Mouse (Mus musculus) ES-E14 (cell line): ENCODE data around the gene Atl1.

ENCODE experiments used
- HCFC1 ChIP-seq: IDR thresholded peaks from 2 replicates; pipeline ENCODE4 v1.6.1; 2012; ENCODE audit warnings: low read length, inconsistent platforms, borderline replicate concordance; ENCODE audit not compliant: insufficient read depth
- MAFK ChIP-seq: IDR thresholded peaks from 2 replicates; pipeline ENCODE4 v1.6.1; 2014; ENCODE audit warnings: mild to moderate bottlenecking, low read depth, low read length, inconsistent platforms; ENCODE audit not compliant: insufficient read depth
- ZC3H11A ChIP-seq: IDR thresholded peaks from 2 replicates; pipeline ENCODE4 v1.6.1; 2012; ENCODE audit warnings: low read depth, mild to moderate bottlenecking, inconsistent platforms, low read length, borderline replicate concordance
- ZNF384 ChIP-seq: IDR thresholded peaks from 2 replicates; pipeline ENCODE4 v1.6.1; 2012; ENCODE audit warnings: low read depth, low read length, inconsistent platforms

- TF ChIP-seq ZNF384 = no peak
- no peak for TF ChIP-seq MAFK
- no peak for TF ChIP-seq ZC3H11A
- no peak for TF ChIP-seq HCFC1
Observed at GRCm38 (mm10) chr12:69911906-69912305, 19.5 kb downstream of the Atl1 start.
